Mouse (Mus musculus): ENCODE data around the gene P3h3. TPM values are rescaled to one million over a fixed set of nuclear protein-coding genes. Genes with fewer than 3 reads are reported as not detected.

Gene P3h3
- polyA plus RNA-seq, 1 experiment from 2014 or later = 4.5 TPM

GRCm38 (mm10) chr6:124795781-124796180, 61.8 kb downstream of the P3h3 start:
- WGBS = 64% methylated on average over 4 of the region's 4 CpGs

DNA sequence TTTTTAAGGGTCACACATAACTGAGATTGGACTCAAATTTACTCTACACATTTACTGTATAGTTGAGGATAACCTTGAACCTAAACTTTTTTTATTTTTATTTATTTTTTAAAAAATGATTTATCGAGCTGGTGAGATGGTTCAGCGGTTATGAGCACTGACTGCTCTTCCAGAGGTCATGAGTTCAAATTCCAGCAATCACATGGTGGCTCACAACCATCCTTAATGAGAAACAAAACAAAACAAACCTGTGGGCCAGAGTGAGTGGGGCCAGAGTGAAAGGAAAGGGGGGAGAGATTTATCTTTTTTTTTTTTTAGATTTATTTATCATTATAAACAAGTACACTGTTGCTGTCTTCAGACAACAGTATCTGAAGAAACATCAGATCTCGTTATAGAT, 65.6 kb downstream of the P3h3 start:
- TF ChIP-seq CTCF (IDR thresholded peaks at IDR 0.05; ENCODE audit: low read depth) = no peak
- 87% methylated on average over 3 of the region's 3 CpGs for WGBS
- no peak for ATAC-seq

More at GRCm38 (mm10) chr6:124795781-124796180, 61.8 kb downstream of the P3h3 start:
- no peak overlapping the region for H3K4me2 ChIP-seq (replicated peaks; ENCODE audit: low read depth)
- H3K27ac ChIP-seq (ENCODE audit: low read depth, low read length) = no peak overlapping the region
- H3K27me3 ChIP-seq (replicated peaks; ENCODE audit: control insufficient read depth, insufficient read depth, low read length) = no peaks in the 10 kb centered on the region
- no peaks in the 10 kb centered on the region for H3K4me1 ChIP-seq (replicated peaks; ENCODE audit: control insufficient read depth, insufficient read depth, low read length)
- no peak for TF ChIP-seq CTCF (IDR thresholded peaks at IDR 0.05; ENCODE audit: low read depth)
- no peak for ATAC-seq
- no peak overlapping the region for H3K9ac ChIP-seq (ENCODE audit: low read depth, low read length)
- no peaks in the 10 kb centered on the region for H3K36me3 ChIP-seq (ENCODE audit: control insufficient read depth, insufficient read depth)
- no peak overlapping the region for H3K4me3 ChIP-seq (ENCODE audit: low read depth, low read length)
- H3K9me3 ChIP-seq (ENCODE audit: control insufficient read depth) = no peaks in the 10 kb centered on the region

More for the DNA sequence above, 65.6 kb downstream of the P3h3 start:
- Histone ChIP-seq H3K4me2 (replicated peaks; ENCODE audit: low read depth) (no peak overlapping the region), H3K27me3 (replicated peaks; ENCODE audit: control insufficient read depth, insufficient read depth, low read length) (no peaks in the 10 kb centered on the region), H3K9me3 (ENCODE audit: control insufficient read depth) (no peaks in the 10 kb centered on the region), H3K4me3 (ENCODE audit: low read depth, low read length) (no peak overlapping the region), H3K27ac (ENCODE audit: low read depth, low read length) (no peak overlapping the region), H3K36me3 (ENCODE audit: control insufficient read depth, insufficient read depth) (no peaks in the 10 kb centered on the region), H3K4me1 (replicated peaks; ENCODE audit: control insufficient read depth, insufficient read depth, low read length) (no peaks in the 10 kb centered on the region), H3K9ac (ENCODE audit: low read depth, low read length) (no peak overlapping the region)

Other genes starting within 250 kb of the P3h3 start
- gene C1s2, start 221.7 kb downstream of the P3h3 start, polyA plus RNA-seq (2015; fragmentation: Nextera tagmentation; extraction: Ambion mirVana) = not detected in 2 replicates
- gene Lpcat3, start 194.7 kb downstream of the P3h3 start, polyA plus RNA-seq (2015; fragmentation: Nextera tagmentation; extraction: Ambion mirVana) = 209 and 212 TPM in 2 replicates
- gene Emg1, start 145.6 kb downstream of the P3h3 start, polyA plus RNA-seq (2015; fragmentation: Nextera tagmentation; extraction: Ambion mirVana) = 96.6 and 97.3 TPM in 2 replicates
- gene Phb2, start 145.4 kb downstream of the P3h3 start, polyA plus RNA-seq (2015; fragmentation: Nextera tagmentation; extraction: Ambion mirVana) = 249 and 255 TPM in 2 replicates
- gene Ptpn6, start 119.0 kb downstream of the P3h3 start, polyA plus RNA-seq (2015; fragmentation: Nextera tagmentation; extraction: Ambion mirVana) = 17.4 TPM in 2 replicates
- gene Grcc10, start 116.4 kb downstream of the P3h3 start, polyA plus RNA-seq (2015; fragmentation: Nextera tagmentation; extraction: Ambion mirVana) = 238 and 259 TPM in 2 replicates
- gene Gm45234, start 101.7 kb downstream of the P3h3 start, polyA plus RNA-seq (2015; fragmentation: Nextera tagmentation; extraction: Ambion mirVana) = not detected in 2 replicates
- 7.6 and 8.4 TPM in 2 replicates for gene Atn1, start 101.2 kb downstream of the P3h3 start, polyA plus RNA-seq (2015; fragmentation: Nextera tagmentation; extraction: Ambion mirVana)
- gene Eno2, start 88.1 kb downstream of the P3h3 start, polyA plus RNA-seq (2015; fragmentation: Nextera tagmentation; extraction: Ambion mirVana) = 3.5 and 4.6 TPM in 2 replicates
- gene Lrrc23, start 78.0 kb downstream of the P3h3 start, polyA plus RNA-seq (2015; fragmentation: Nextera tagmentation; extraction: Ambion mirVana) = 0.21 TPM in 1 of 2 replicates, not detected in the other
- gene Spsb2, start 49.1 kb downstream of the P3h3 start, polyA plus RNA-seq (2015; fragmentation: Nextera tagmentation; extraction: Ambion mirVana) = 57.7 and 69.5 TPM in 2 replicates
- gene Tpi1, start 43.5 kb downstream of the P3h3 start, polyA plus RNA-seq (2015; fragmentation: Nextera tagmentation; extraction: Ambion mirVana) = 489 and 537 TPM in 2 replicates
- gene Usp5, start 28.3 kb downstream of the P3h3 start, polyA plus RNA-seq (2015; fragmentation: Nextera tagmentation; extraction: Ambion mirVana) = 44.8 and 45.0 TPM in 2 replicates
- 45.4 and 57.4 TPM in 2 replicates for gene Cdca3, start 28.2 kb downstream of the P3h3 start, polyA plus RNA-seq (2015; fragmentation: Nextera tagmentation; extraction: Ambion mirVana)
- gene Gnb3, start 17.5 kb downstream of the P3h3 start, polyA plus RNA-seq (2015; fragmentation: Nextera tagmentation; extraction: Ambion mirVana) = 0.42 and 0.47 TPM in 2 replicates
- gene Gpr162, start 6.2 kb upstream of the P3h3 start, polyA plus RNA-seq (2015; fragmentation: Nextera tagmentation; extraction: Ambion mirVana) = 0.46 and 0.64 TPM in 2 replicates
- gene Cd4, start 30.5 kb upstream of the P3h3 start, polyA plus RNA-seq (2015; fragmentation: Nextera tagmentation; extraction: Ambion mirVana) = 0.75 and 0.83 TPM in 2 replicates
- gene Lag3, start 54.0 kb upstream of the P3h3 start, polyA plus RNA-seq (2015; fragmentation: Nextera tagmentation; extraction: Ambion mirVana) = 1.6 and 1.7 TPM in 2 replicates
- gene Ptms, start 62.4 kb upstream of the P3h3 start, polyA plus RNA-seq (2015; fragmentation: Nextera tagmentation; extraction: Ambion mirVana) = 167 and 169 TPM in 2 replicates
- gene Mlf2, start 73.6 kb upstream of the P3h3 start, polyA plus RNA-seq (2015; fragmentation: Nextera tagmentation; extraction: Ambion mirVana) = 265 and 269 TPM in 2 replicates
- 105 and 110 TPM in 2 replicates for gene Cops7a, start 107.8 kb upstream of the P3h3 start, polyA plus RNA-seq (2015; fragmentation: Nextera tagmentation; extraction: Ambion mirVana)
- 1.8 and 2.1 TPM in 2 replicates for gene Pianp, start 138.9 kb upstream of the P3h3 start, polyA plus RNA-seq (2015; fragmentation: Nextera tagmentation; extraction: Ambion mirVana)
- gene Zfp384, start 151.4 kb upstream of the P3h3 start, polyA plus RNA-seq (2015; fragmentation: Nextera tagmentation; extraction: Ambion mirVana) = 8.2 TPM in 2 replicates
- 65.4 and 70.1 TPM in 2 replicates for gene Ing4, start 182.0 kb upstream of the P3h3 start, polyA plus RNA-seq (2015; fragmentation: Nextera tagmentation; extraction: Ambion mirVana)
- gene Acrbp, start 191.9 kb upstream of the P3h3 start, polyA plus RNA-seq (2015; fragmentation: Nextera tagmentation; extraction: Ambion mirVana) = 3.1 and 4.1 TPM in 2 replicates
- gene Lpar5, start 210.2 kb upstream of the P3h3 start, polyA plus RNA-seq (2015; fragmentation: Nextera tagmentation; extraction: Ambion mirVana) = 9.2 and 9.9 TPM in 2 replicates
- 30.7 and 34.2 TPM in 2 replicates for gene Chd4, start 238.2 kb upstream of the P3h3 start, polyA plus RNA-seq (2015; fragmentation: Nextera tagmentation; extraction: Ambion mirVana)

Data from intestine, postnatal 0 days (tissue).